Mouse (Mus musculus) brown adipose tissue, adult 24 weeks (tissue): ENCODE results near the gene Dhx15. TPM values are rescaled to one million over a fixed set of nuclear protein-coding genes. Genes with fewer than 3 reads are reported as not detected.
A peak's percentile ranks its signal among the peaks of the same experiment; 100 is the strongest.
"Not testable (repeated sequence)": the region's sequence is repeated elsewhere in the genome, so short reads cannot be mapped to it uniquely, and the experiment has no call there.

ENCODE experiments used
- H3K27ac ChIP-seq: fragments of 200-500 bp; replicated peaks from 2 replicates; pipeline ENCODE4 v1.5.1; 2012; ENCODE audit warnings: low read depth, mild to moderate bottlenecking, low read length
- H3K4me1 ChIP-seq: fragments of 200-500 bp; 2 replicates; pipeline ENCODE4 v1.6.1; 2012; ENCODE audit warnings: low read length, mixed read lengths; ENCODE audit not compliant: control insufficient read depth, insufficient read depth, insufficient read length
- H3K4me3 ChIP-seq: fragments of 200-500 bp; 2 replicates; pipeline ENCODE4 v1.5.1; 2012; ENCODE audit warnings: low read depth, mild to moderate bottlenecking, low read length, moderate library complexity; ENCODE audit not compliant: insufficient read depth
- polyA plus RNA-seq: library from polyadenylated mRNA; stranded (reverse); fragments of >200 nt; gene quantifications from 2 replicates; pipeline ENCODE4 v1.2.4, GENCODE M21; 2012; ENCODE audit not compliant: missing spikeins, insufficient read depth, insufficient read length

Gene Dhx15
- 44.0 and 50.4 TPM in 2 replicates for polyA plus RNA-seq

GRCm38 (mm10) chr5:52190371-52191179 lies at the start of gene Dhx15:
Dhx15 (minus strand) TSS chr5:52190514.
- Histone ChIP-seq H3K4me3 (peak within 1 kb of the TSS; percentile 79), H3K27ac (peak within 1 kb of the TSS; percentile 68), H3K4me1 (peaks cover 6% of the 10 kb centered on the region; the same call in 1 of the 2 replicates)

- Histone ChIP-seq H3K27ac (no peak overlapping the region), H3K4me1 (peaks cover 3% of the 10 kb centered on the region; the same call in 1 of the 2 replicates), H3K4me3 (no peak overlapping the region)
Measured at GRCm38 (mm10) chr5:52238877-52239276, 48.6 kb upstream of the Dhx15 start.

- Histone ChIP-seq H3K4me3 (no peak overlapping the region), H3K27ac (no peak overlapping the region), H3K4me1 (peaks cover 3% of the 10 kb centered on the region; the same call in 1 of the 2 replicates)
Measured at GRCm38 (mm10) chr5:52237956-52238735, 47.8 kb upstream of the Dhx15 start.

- not testable (repeated sequence) for H3K4me1 ChIP-seq, H3K27ac ChIP-seq, H3K4me3 ChIP-seq
Measured at GRCm38 (mm10) chr5:52236585-52236984, 46.3 kb upstream of the Dhx15 start.

GRCm38 (mm10) chr5:52234570-52234969 lies 44.3 kb upstream of the Dhx15 start:
- Histone ChIP-seq H3K27ac (no peak overlapping the region), H3K4me1 (peaks cover 3% of the 10 kb centered on the region; the same call in 1 of the 2 replicates)

GRCm38 (mm10) chr5:52233891-52234290 lies 43.6 kb upstream of the Dhx15 start:
- H3K4me1 ChIP-seq, result peaks cover 3% of the 10 kb centered on the region; the same call in 1 of the 2 replicates
- no peak overlapping the region for H3K27ac ChIP-seq
- H3K4me3 ChIP-seq, result no peak overlapping the region

More at GRCm38 (mm10) chr5:52234570-52234969, 44.3 kb upstream of the Dhx15 start:
- no peak overlapping the region for H3K4me3 ChIP-seq

GRCm38 (mm10) chr5:52232611-52233010 lies 42.3 kb upstream of the Dhx15 start:
- no peak overlapping the region for H3K27ac ChIP-seq
- no peak overlapping the region for H3K4me3 ChIP-seq
- H3K4me1 ChIP-seq, result peaks cover under 1% of the 10 kb centered on the region; the same call in 1 of the 2 replicates

GRCm38 (mm10) chr5:52232199-52232598 lies 41.9 kb upstream of the Dhx15 start:
- no peaks in the 10 kb centered on the region for H3K4me1 ChIP-seq
- no peak overlapping the region for H3K4me3 ChIP-seq
- H3K27ac ChIP-seq, result no peak overlapping the region

GRCm38 (mm10) chr5:52230466-52230865 lies 40.2 kb upstream of the Dhx15 start:
- no peak overlapping the region for H3K27ac ChIP-seq
- H3K4me3 ChIP-seq, result no peak overlapping the region
- no peaks in the 10 kb centered on the region for H3K4me1 ChIP-seq

GRCm38 (mm10) chr5:52226677-52227076 lies 36.4 kb upstream of the Dhx15 start:
- no peak overlapping the region for H3K4me3 ChIP-seq
- H3K4me1 ChIP-seq, result no peaks in the 10 kb centered on the region
- no peak overlapping the region for H3K27ac ChIP-seq

- no peak overlapping the region for H3K27ac ChIP-seq
Measured at GRCm38 (mm10) chr5:52221596-52221995, 31.3 kb upstream of the Dhx15 start.

GRCm38 (mm10) chr5:52220013-52220804 lies 29.9 kb upstream of the Dhx15 start:
- H3K4me3 ChIP-seq, result no peak overlapping the region
- no peak overlapping the region for H3K27ac ChIP-seq
- H3K4me1 ChIP-seq, result 0 out of 2 replicates have a peak, but pooled peaks cover 3% of the 10 kb centered on the region

More at GRCm38 (mm10) chr5:52221596-52221995, 31.3 kb upstream of the Dhx15 start:
- 0 out of 2 replicates have a peak, but pooled peaks cover 3% of the 10 kb centered on the region for H3K4me1 ChIP-seq
- no peak overlapping the region for H3K4me3 ChIP-seq

GRCm38 (mm10) chr5:52218238-52218637 lies 27.9 kb upstream of the Dhx15 start:
- H3K4me3 ChIP-seq, result no peak overlapping the region
- 0 out of 2 replicates have a peak, but pooled peaks cover 3% of the 10 kb centered on the region for H3K4me1 ChIP-seq
- H3K27ac ChIP-seq, result no peak overlapping the region

- no peaks in the 10 kb centered on the region for H3K4me1 ChIP-seq
- H3K4me3 ChIP-seq, result no peak overlapping the region
- H3K27ac ChIP-seq, result no peak overlapping the region
Measured at GRCm38 (mm10) chr5:52213143-52213900, 23.0 kb upstream of the Dhx15 start.
